21 mouse cellular contexts compared by ENCODE assay signal in genomic region chr7:126642545-126643243, GRCm38 (mm10). TPM values are rescaled to one million over a fixed set of nuclear protein-coding genes. Genes with fewer than 3 reads are reported as not detected.
DNase-seq lines count a peak whose midpoint lies in the region; ATAC-seq and TF ChIP-seq lines count a peak whose summit lies in the region.
"Had no signal": no experiment of that assay in that cellular context is flagged by ENCODE, and none has a peak within 500 bp of the region (broad histone marks: within the 10 kb centered on the region; RNA-seq: fewer than 3 reads in every experiment).

No protein-coding gene starts in this region.

- TF ChIP-seq CTCF in layer of hippocampus, adult 2 months (conservative IDR thresholded peaks at IDR 0.05) = peak; percentile 47

- H3K9me3 ChIP-seq in liver, embryonic 15.5 days (replicated peaks) = no peaks in the 10 kb centered on the region
- H3K9me3 ChIP-seq in forebrain, embryonic 15.5 days = no peaks in the 10 kb centered on the region
- H3K9me3 ChIP-seq: embryonic facial prominence, embryonic 15.5 days; forebrain, embryonic 10.5 days; heart, embryonic 13.5 days; limb, embryonic 12.5 days; lung, embryonic 15.5 days; neural tube, embryonic 12.5 days had no signal

- H3K4me3 ChIP-seq in layer of hippocampus, adult 2 months = no peak overlapping the region
- H3K4me3 ChIP-seq in liver, embryonic 15.5 days (replicated peaks) = no peak overlapping the region
- no peak overlapping the region for H3K4me3 ChIP-seq in forebrain, embryonic 15.5 days
- H3K4me3 ChIP-seq: embryonic facial prominence, embryonic 15.5 days; forebrain, embryonic 10.5 days; heart, embryonic 13.5 days; limb, embryonic 12.5 days; lung, embryonic 15.5 days; neural tube, embryonic 12.5 days had no signal

- 0 out of 2 replicates have a peak, but pooled peaks have one; percentile 15 for ATAC-seq in liver, embryonic 15.5 days (ENCODE audit: insufficient read depth)
- ATAC-seq in forebrain, embryonic 15.5 days (replicated peaks) = no peak

- no peak for DNase-seq in layer of hippocampus, adult 2 months (ENCODE audit: low spot score in 2 of 2)
- DNase-seq in layer of hippocampus, adult 11-12 months (ENCODE audit: low spot score) = no peak
- DNase-seq in 416B (ENCODE audit: low read depth) = peak; percentile 61
- DNase-seq in CD4-positive, CD25-positive, alpha-beta regulatory T cell, adult 2 months (ENCODE audit: low read depth, low spot score) = peak; percentile 31
- no peak for DNase-seq in ovary, postnatal 10 days (ENCODE audit: low spot score)
- DNase-seq in cerebellum, adult 8-10 months = no peak
- DNase-seq: thymus, postnatal 36 days had no signal

- no peak overlapping the region for H3K27ac ChIP-seq in layer of hippocampus, adult 2 months
- H3K27ac ChIP-seq in liver, embryonic 15.5 days (replicated peaks) = no peak overlapping the region
- H3K27ac ChIP-seq in forebrain, embryonic 15.5 days (replicated peaks) = no peak overlapping the region
- H3K27ac ChIP-seq: embryonic facial prominence, embryonic 15.5 days; forebrain, embryonic 10.5 days; heart, embryonic 13.5 days; limb, embryonic 12.5 days; lung, embryonic 15.5 days; neural tube, embryonic 12.5 days had no signal

- H3K4me1 ChIP-seq in liver, embryonic 15.5 days (replicated peaks) = peaks cover 8% of the 10 kb centered on the region
- no peaks in the 10 kb centered on the region for H3K4me1 ChIP-seq in forebrain, embryonic 15.5 days
- H3K4me1 ChIP-seq: embryonic facial prominence, embryonic 15.5 days; heart, embryonic 13.5 days; limb, embryonic 12.5 days; lung, embryonic 15.5 days; neural tube, embryonic 12.5 days had no signal

- no peak overlapping the region for H3K9ac ChIP-seq in liver, embryonic 15.5 days
- H3K9ac ChIP-seq in forebrain, embryonic 15.5 days (replicated peaks) = no peak overlapping the region
- H3K9ac ChIP-seq: embryonic facial prominence, embryonic 15.5 days; heart, embryonic 13.5 days; limb, embryonic 12.5 days; lung, embryonic 15.5 days; neural tube, embryonic 12.5 days had no signal

- H3K27me3 ChIP-seq in liver, embryonic 15.5 days = no peaks in the 10 kb centered on the region
- H3K27me3 ChIP-seq in forebrain, embryonic 15.5 days = no peaks in the 10 kb centered on the region; the same call in 1 of the 2 replicates
- H3K27me3 ChIP-seq: embryonic facial prominence, embryonic 15.5 days; lung, embryonic 15.5 days had no signal

- no peaks in the 10 kb centered on the region for H3K36me3 ChIP-seq in liver, embryonic 15.5 days (replicated peaks)
- no peaks in the 10 kb centered on the region for H3K36me3 ChIP-seq in forebrain, embryonic 15.5 days
- H3K36me3 ChIP-seq: embryonic facial prominence, embryonic 15.5 days; forebrain, embryonic 10.5 days; heart, embryonic 13.5 days; limb, embryonic 12.5 days; lung, embryonic 15.5 days; neural tube, embryonic 12.5 days had no signal

- H3K4me2 ChIP-seq in liver, embryonic 15.5 days = no peak overlapping the region
- no peak overlapping the region for H3K4me2 ChIP-seq in forebrain, embryonic 15.5 days (replicated peaks)
- H3K4me2 ChIP-seq: embryonic facial prominence, embryonic 15.5 days; heart, embryonic 13.5 days; limb, embryonic 12.5 days; lung, embryonic 15.5 days; neural tube, embryonic 12.5 days had no signal

- 49% methylated on average over 5 of the region's 5 CpGs for WGBS in liver, embryonic 15.5 days (ENCODE audit: insufficient replicate concordance)
- 76% methylated on average over 5 of the region's 5 CpGs for WGBS in forebrain, embryonic 15.5 days

RNA-seq across cellular contexts. Expression of gene Sgf29, which starts 6.4 kb away (rescaled TPM):
- 10 to 100 TPM; 27.8 to 28.4 TPM for total RNA-seq in layer of hippocampus, adult 2 months (2021)
- polyA plus RNA-seq in liver, embryonic 15.5 days (2015; fragmentation: Nextera tagmentation; extraction: Ambion mirVana) = 29.1 and 31.0 TPM in 2 replicates
- 54.7 and 55.4 TPM in 2 replicates for polyA plus RNA-seq in forebrain, embryonic 15.5 days (2015; fragmentation: Nextera tagmentation; extraction: Ambion mirVana)

RNA-seq across cellular contexts. Expression of gene Nupr1, which starts 12.0 kb away (rescaled TPM):
- total RNA-seq in layer of hippocampus, adult 2 months (2021) = 10 to 100 TPM; 10.3 to 12.2 TPM
- 3.7 and 4.6 TPM in 2 replicates for polyA plus RNA-seq in liver, embryonic 15.5 days (2015; fragmentation: Nextera tagmentation; extraction: Ambion mirVana)
- 4.9 and 5.9 TPM in 2 replicates for polyA plus RNA-seq in forebrain, embryonic 15.5 days (2015; fragmentation: Nextera tagmentation; extraction: Ambion mirVana)

RNA-seq across cellular contexts. Expression of gene Sult1a1, which starts 33.5 kb away (rescaled TPM):
- total RNA-seq in layer of hippocampus, adult 2 months (2021) = 1 to 10 TPM; 9.1 to 9.4 TPM
- polyA plus RNA-seq in liver, embryonic 15.5 days (2015; fragmentation: Nextera tagmentation; extraction: Ambion mirVana) = 37.8 and 52.1 TPM in 2 replicates
- polyA plus RNA-seq in forebrain, embryonic 15.5 days (2015; fragmentation: Nextera tagmentation; extraction: Ambion mirVana) = 2.8 TPM in 2 replicates
- total RNA-seq: megakaryocyte-erythroid progenitor cell, adult 5-6 weeks had no signal

RNA-seq across cellular contexts. Expression of gene Il27, which starts 48.0 kb away (rescaled TPM):
- not detected for total RNA-seq in layer of hippocampus, adult 2 months (2021)
- polyA plus RNA-seq in liver, embryonic 15.5 days (2015; fragmentation: Nextera tagmentation; extraction: Ambion mirVana) = 0.12 and 0.18 TPM in 2 replicates
- not detected in 2 replicates for polyA plus RNA-seq in forebrain, embryonic 15.5 days (2015; fragmentation: Nextera tagmentation; extraction: Ambion mirVana)
- total RNA-seq: gastrocnemius, postnatal 4 days; heart, postnatal 4 days; left cerebral cortex, adult 8-10 months; megakaryocyte-erythroid progenitor cell, adult 5-6 weeks had no signal
- polyA plus RNA-seq: embryonic facial prominence, embryonic 15.5 days; forebrain, embryonic 10.5 days; heart, embryonic 13.5 days; inflammation-experienced regulatory T-cells, adult 6 months; limb, embryonic 12.5 days; lung, embryonic 15.5 days; neural tube, embryonic 12.5 days; testis, adult 2 months had no signal

RNA-seq across cellular contexts. Expression of gene Bola2, which starts 52.5 kb away (rescaled TPM):
- total RNA-seq in layer of hippocampus, adult 2 months (2021) = 100 to 1,000 TPM; 103 to 112 TPM
- 71.8 and 82.7 TPM in 2 replicates for polyA plus RNA-seq in liver, embryonic 15.5 days (2015; fragmentation: Nextera tagmentation; extraction: Ambion mirVana)
- polyA plus RNA-seq in forebrain, embryonic 15.5 days (2015; fragmentation: Nextera tagmentation; extraction: Ambion mirVana) = 141 and 158 TPM in 2 replicates

Comparison
In these comparisons a context has a peak if more than half of its experiments do, and no peak if none do; other contexts are left out.
1. DNase-seq: peak in 416B (single experiment) and CD4-positive, CD25-positive, alpha-beta regulatory T cell, adult 2 months (single experiment); none in layer of hippocampus, adult 2 months (0 of 2), layer of hippocampus, adult 11-12 months (single experiment), ovary, postnatal 10 days (single experiment) and cerebellum, adult 8-10 months (single experiment).
2. RNA of gene Sult1a1, which starts 33.5 kb away (polyA plus RNA-seq): 37.8 to 52.1 TPM in liver, embryonic 15.5 days; 2.8 TPM in forebrain, embryonic 15.5 days; every median in the first group is over 10 times any median in the second.